Mouse (Mus musculus): ENCODE data around the gene Tnfaip6. TPM values are rescaled to one million over a fixed set of nuclear protein-coding genes. Genes with fewer than 3 reads are reported as not detected.
"Not testable (repeated sequence)": the region's sequence is repeated elsewhere in the genome, so short reads cannot be mapped to it uniquely, and the experiment has no call there.

The Tnfaip6 gene
- 4.2 and 4.8 TPM in 2 replicates for polyA plus RNA-seq (2015; fragmentation: Nextera tagmentation; extraction: Ambion mirVana)

DNA sequence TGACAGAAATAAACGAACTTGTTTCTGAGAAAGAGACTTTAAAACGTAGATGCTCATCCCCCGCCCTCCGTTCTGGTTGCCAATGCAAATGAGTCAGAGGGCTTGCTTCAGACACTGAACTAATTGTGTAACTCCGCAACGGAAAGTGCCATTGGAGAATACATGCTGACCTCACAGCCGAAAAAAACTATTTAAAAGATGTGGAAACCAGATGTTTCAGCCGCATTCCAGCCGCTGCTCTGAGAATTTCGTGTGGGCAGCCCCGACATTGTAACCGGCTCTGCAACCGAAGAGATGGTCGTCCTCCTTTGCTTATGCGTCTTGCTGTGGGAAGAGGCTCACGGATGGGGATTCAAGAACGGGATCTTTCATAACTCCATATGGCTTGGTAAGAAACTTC lies at the start of gene Tnfaip6:
Gene Tnfaip6, plus strand, starts transcription at position 128 of the 400 bp plus-strand sequence.
- H3K9me3 ChIP-seq (replicated peaks; ENCODE audit: control insufficient read depth, low read length), result no peaks in the 10 kb centered on the region
- peak within 1 kb of the TSS; percentile 37 for H3K9ac ChIP-seq (ENCODE audit: low read length)
- peak within 1 kb of the TSS; percentile 69 for H3K4me2 ChIP-seq (ENCODE audit: low read depth, low read length)
- peak within 1 kb of the TSS; percentile 46 for H3K4me3 ChIP-seq (replicated peaks; ENCODE audit: low read length)
- WGBS, result under 1% methylated on average over 17 of the region's 17 CpGs
- H3K4me1 ChIP-seq (ENCODE audit: control insufficient read depth, insufficient read depth, low read length), result no peaks in the 10 kb centered on the region
- H3K27ac ChIP-seq (ENCODE audit: low read length), result no peak within 1 kb of the TSS
- no peaks in the 10 kb centered on the region for H3K27me3 ChIP-seq (ENCODE audit: control insufficient read depth, insufficient read depth, low read length)
- no peaks in the 10 kb centered on the region for H3K36me3 ChIP-seq (ENCODE audit: control insufficient read depth, insufficient read depth, low read length)
- ATAC-seq (ENCODE audit: insufficient read depth, low FRiP score), result no peak

DNA sequence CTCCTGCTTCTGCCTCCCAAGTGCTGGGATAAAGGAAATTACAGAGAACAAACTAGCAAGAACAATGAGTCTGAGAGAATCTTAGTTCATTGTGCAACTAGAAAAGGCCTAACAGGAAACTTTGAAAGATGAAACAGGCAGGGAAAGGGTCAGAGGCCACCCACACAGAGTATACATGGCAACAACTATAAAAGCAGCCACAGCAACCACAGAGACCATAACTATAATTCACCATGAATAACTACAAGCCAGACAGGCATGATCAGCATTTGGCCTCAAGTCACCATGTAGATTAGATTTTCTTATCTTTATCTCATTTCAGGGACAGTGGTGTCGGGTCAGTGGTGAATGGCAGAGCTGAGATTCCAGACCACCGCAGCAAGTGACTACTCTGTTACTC lies 48.2 kb upstream of the Tnfaip6 start:
- H3K9me3 ChIP-seq (replicated peaks; ENCODE audit: control insufficient read depth, low read length), result no peaks in the 10 kb centered on the region
- H3K27me3 ChIP-seq (ENCODE audit: control insufficient read depth, insufficient read depth, low read length), result no peaks in the 10 kb centered on the region
- ATAC-seq (ENCODE audit: insufficient read depth, low FRiP score), result no peak
- H3K4me1 ChIP-seq (ENCODE audit: control insufficient read depth, insufficient read depth, low read length), result no peaks in the 10 kb centered on the region
- no peak overlapping the region for H3K4me3 ChIP-seq (replicated peaks; ENCODE audit: low read length)
- H3K4me2 ChIP-seq (ENCODE audit: low read depth, low read length), result no peak overlapping the region
- 61% methylated on average over 2 of the region's 2 CpGs for WGBS
- no peak overlapping the region for H3K9ac ChIP-seq (ENCODE audit: low read length)
- H3K36me3 ChIP-seq (ENCODE audit: control insufficient read depth, insufficient read depth, low read length), result no peaks in the 10 kb centered on the region
- no peak overlapping the region for H3K27ac ChIP-seq (ENCODE audit: low read length)

- Histone ChIP-seq H3K27me3 (ENCODE audit: control insufficient read depth, insufficient read depth, low read length) (no peaks in the 10 kb centered on the region), H3K27ac (ENCODE audit: low read length) (no peak overlapping the region), H3K36me3 (ENCODE audit: control insufficient read depth, insufficient read depth, low read length) (no peaks in the 10 kb centered on the region), H3K4me2 (ENCODE audit: low read depth, low read length) (no peak overlapping the region), H3K9ac (ENCODE audit: low read length) (no peak overlapping the region), H3K9me3 (replicated peaks; ENCODE audit: control insufficient read depth, low read length) (no peaks in the 10 kb centered on the region), H3K4me3 (replicated peaks; ENCODE audit: low read length) (no peak overlapping the region), H3K4me1 (ENCODE audit: control insufficient read depth, insufficient read depth, low read length) (no peaks in the 10 kb centered on the region)
- 90% methylated on average over 6 of the region's 6 CpGs for WGBS
- ATAC-seq (ENCODE audit: insufficient read depth, low FRiP score), result no peak
Measured at GRCm38 (mm10) chr2:51991447-51991846, 46.4 kb upstream of the Tnfaip6 start.

GRCm38 (mm10) chr2:51999996-52000395 lies 37.8 kb upstream of the Tnfaip6 start:
- H3K4me2 ChIP-seq (ENCODE audit: low read depth, low read length), result no peak overlapping the region
- no peak overlapping the region for H3K4me3 ChIP-seq (replicated peaks; ENCODE audit: low read length)
- no peak overlapping the region for H3K9ac ChIP-seq (ENCODE audit: low read length)
- WGBS, result 58% methylated on average over 7 of the region's 7 CpGs
- H3K9me3 ChIP-seq (replicated peaks; ENCODE audit: control insufficient read depth, low read length), result no peaks in the 10 kb centered on the region
- H3K36me3 ChIP-seq (ENCODE audit: control insufficient read depth, insufficient read depth, low read length), result no peaks in the 10 kb centered on the region
- no peaks in the 10 kb centered on the region for H3K27me3 ChIP-seq (ENCODE audit: control insufficient read depth, insufficient read depth, low read length)
- no peak overlapping the region for H3K27ac ChIP-seq (ENCODE audit: low read length)
- no peaks in the 10 kb centered on the region for H3K4me1 ChIP-seq (ENCODE audit: control insufficient read depth, insufficient read depth, low read length)
- ATAC-seq (ENCODE audit: insufficient read depth, low FRiP score), result no peak

DNA sequence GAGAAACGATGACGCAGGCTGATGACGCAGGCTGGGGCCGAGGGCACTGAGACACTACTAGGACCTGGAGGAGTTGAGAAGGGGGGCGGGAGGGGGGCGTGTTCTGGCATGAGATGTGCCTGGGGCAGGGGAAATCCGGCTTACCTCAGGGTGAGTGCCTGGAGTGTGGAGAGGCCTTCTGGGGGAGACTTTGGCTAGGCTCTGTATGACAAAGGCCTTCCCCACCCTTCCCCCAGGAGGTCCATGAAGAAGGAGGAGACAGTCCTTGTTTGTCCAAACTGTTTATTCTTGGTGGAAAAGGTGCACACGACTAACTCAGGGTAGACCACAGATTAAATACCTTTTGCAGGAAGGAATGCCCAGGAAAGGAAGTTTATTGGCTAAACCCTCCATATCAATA lies 36.3 kb upstream of the Tnfaip6 start:
- Histone ChIP-seq H3K36me3 (ENCODE audit: control insufficient read depth, insufficient read depth, low read length) (no peaks in the 10 kb centered on the region), H3K9me3 (replicated peaks; ENCODE audit: control insufficient read depth, low read length) (no peaks in the 10 kb centered on the region), H3K27ac (ENCODE audit: low read length) (no peak overlapping the region), H3K4me1 (ENCODE audit: control insufficient read depth, insufficient read depth, low read length) (no peaks in the 10 kb centered on the region; the same call in 1 of the 2 replicates), H3K27me3 (ENCODE audit: control insufficient read depth, insufficient read depth, low read length) (no peaks in the 10 kb centered on the region), H3K9ac (ENCODE audit: low read length) (no peak overlapping the region), H3K4me3 (replicated peaks; ENCODE audit: low read length) (no peak overlapping the region), H3K4me2 (ENCODE audit: low read depth, low read length) (no peak overlapping the region)
- no peak for ATAC-seq (ENCODE audit: insufficient read depth, low FRiP score)
- 81% methylated on average over 8 of the region's 8 CpGs for WGBS

GRCm38 (mm10) chr2:52002299-52002698 lies 35.5 kb upstream of the Tnfaip6 start:
- not testable (repeated sequence) for H3K9me3 ChIP-seq (replicated peaks; ENCODE audit: control insufficient read depth, low read length); H3K36me3 ChIP-seq (ENCODE audit: control insufficient read depth, insufficient read depth, low read length); H3K27me3 ChIP-seq (ENCODE audit: control insufficient read depth, insufficient read depth, low read length); H3K4me2 ChIP-seq (ENCODE audit: low read depth, low read length); H3K27ac ChIP-seq (ENCODE audit: low read length); H3K4me3 ChIP-seq (replicated peaks; ENCODE audit: low read length); H3K4me1 ChIP-seq (ENCODE audit: control insufficient read depth, insufficient read depth, low read length); H3K9ac ChIP-seq (ENCODE audit: low read length); ATAC-seq (ENCODE audit: insufficient read depth, low FRiP score)
- WGBS, result 86% methylated on average over 10 of the region's 10 CpGs

GRCm38 (mm10) chr2:52006380-52006779 lies 31.4 kb upstream of the Tnfaip6 start:
- 52% methylated on average over 3 of the region's 3 CpGs for WGBS
- Histone ChIP-seq H3K27me3 (ENCODE audit: control insufficient read depth, insufficient read depth, low read length) (no peaks in the 10 kb centered on the region), H3K9ac (ENCODE audit: low read length) (no peak overlapping the region), H3K9me3 (replicated peaks; ENCODE audit: control insufficient read depth, low read length) (no peaks in the 10 kb centered on the region), H3K4me2 (ENCODE audit: low read depth, low read length) (no peak overlapping the region), H3K4me3 (replicated peaks; ENCODE audit: low read length) (no peak overlapping the region), H3K4me1 (ENCODE audit: control insufficient read depth, insufficient read depth, low read length) (no peaks in the 10 kb centered on the region; the same call in 1 of the 2 replicates), H3K36me3 (ENCODE audit: control insufficient read depth, insufficient read depth, low read length) (no peaks in the 10 kb centered on the region), H3K27ac (ENCODE audit: low read length) (no peak overlapping the region)
- no peak for ATAC-seq (ENCODE audit: insufficient read depth, low FRiP score)

GRCm38 (mm10) chr2:52011820-52012219 lies 26.0 kb upstream of the Tnfaip6 start:
- WGBS, result 85% methylated on average over 3 of the region's 3 CpGs
- not testable (repeated sequence) for H3K27ac ChIP-seq (ENCODE audit: low read length); H3K4me2 ChIP-seq (ENCODE audit: low read depth, low read length); ATAC-seq (ENCODE audit: insufficient read depth, low FRiP score); H3K9me3 ChIP-seq (replicated peaks; ENCODE audit: control insufficient read depth, low read length); H3K27me3 ChIP-seq (ENCODE audit: control insufficient read depth, insufficient read depth, low read length); H3K9ac ChIP-seq (ENCODE audit: low read length); H3K4me3 ChIP-seq (replicated peaks; ENCODE audit: low read length); H3K4me1 ChIP-seq (ENCODE audit: control insufficient read depth, insufficient read depth, low read length); H3K36me3 ChIP-seq (ENCODE audit: control insufficient read depth, insufficient read depth, low read length)

- Histone ChIP-seq H3K9ac (ENCODE audit: low read length) (no peak overlapping the region), H3K4me3 (replicated peaks; ENCODE audit: low read length) (no peak overlapping the region), H3K4me1 (ENCODE audit: control insufficient read depth, insufficient read depth, low read length) (no peaks in the 10 kb centered on the region), H3K36me3 (ENCODE audit: control insufficient read depth, insufficient read depth, low read length) (no peaks in the 10 kb centered on the region), H3K27me3 (ENCODE audit: control insufficient read depth, insufficient read depth, low read length) (no peaks in the 10 kb centered on the region), H3K27ac (ENCODE audit: low read length) (no peak overlapping the region), H3K4me2 (ENCODE audit: low read depth, low read length) (no peak overlapping the region), H3K9me3 (replicated peaks; ENCODE audit: control insufficient read depth, low read length) (no peaks in the 10 kb centered on the region)
- no peak for ATAC-seq (ENCODE audit: insufficient read depth, low FRiP score)
- 67% methylated on average over 9 of the region's 9 CpGs for WGBS
Measured at GRCm38 (mm10) chr2:52013306-52013820, 24.4 kb upstream of the Tnfaip6 start.

DNA sequence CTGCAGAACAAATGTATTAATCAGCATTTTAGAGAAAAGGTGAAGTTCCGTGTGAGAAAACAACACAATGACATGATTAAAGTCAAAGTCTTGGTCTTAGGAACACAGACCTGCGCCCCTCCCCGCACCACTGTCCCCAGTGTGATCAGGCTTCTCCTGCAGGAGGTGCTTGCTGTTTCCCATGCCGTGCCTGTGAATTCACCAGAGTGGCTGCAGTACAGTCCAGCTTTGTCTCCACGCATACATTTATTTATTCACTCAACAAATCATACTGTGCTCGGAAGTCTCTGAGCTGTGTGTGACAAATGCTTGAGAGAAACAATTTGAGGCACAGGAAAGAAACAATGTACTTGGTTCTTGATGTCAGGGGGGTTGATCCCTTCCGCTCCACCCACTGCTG lies 21.4 kb upstream of the Tnfaip6 start:
- 42% methylated on average over 7 of the region's 7 CpGs for WGBS
- Histone ChIP-seq H3K36me3 (ENCODE audit: control insufficient read depth, insufficient read depth, low read length) (no peaks in the 10 kb centered on the region), H3K9me3 (replicated peaks; ENCODE audit: control insufficient read depth, low read length) (no peaks in the 10 kb centered on the region), H3K4me3 (replicated peaks; ENCODE audit: low read length) (no peak overlapping the region), H3K4me2 (ENCODE audit: low read depth, low read length) (no peak overlapping the region), H3K9ac (ENCODE audit: low read length) (no peak overlapping the region), H3K4me1 (ENCODE audit: control insufficient read depth, insufficient read depth, low read length) (no peaks in the 10 kb centered on the region), H3K27me3 (ENCODE audit: control insufficient read depth, insufficient read depth, low read length) (no peaks in the 10 kb centered on the region), H3K27ac (ENCODE audit: low read length) (no peak overlapping the region)
- no peak for ATAC-seq (ENCODE audit: insufficient read depth, low FRiP score)
